Mouse (Mus musculus): ENCODE data around the gene Nckap5. TPM values are rescaled to one million over a fixed set of nuclear protein-coding genes. Genes with fewer than 3 reads are reported as not detected.

The Nckap5 gene
- polyA plus RNA-seq, 1 experiment from 2014 or later: 11.5 TPM

GRCm38 (mm10) chr1:126693585-126693984, 137.0 kb downstream of the Nckap5 start:
- H3K4me3 ChIP-seq (replicated peaks): no peak overlapping the region
- H3K27ac ChIP-seq (replicated peaks): no peak overlapping the region
- H3K4me2 ChIP-seq: no peak overlapping the region
- H3K36me3 ChIP-seq: no peaks in the 10 kb centered on the region
- WGBS: 93% methylated on average over 7 of the region's 7 CpGs
- H3K27me3 ChIP-seq (replicated peaks): no peaks in the 10 kb centered on the region
- H3K9me3 ChIP-seq (replicated peaks): no peaks in the 10 kb centered on the region
- ATAC-seq (ENCODE audit: low FRiP score): no peak
- peaks cover 4% of the 10 kb centered on the region for H3K4me1 ChIP-seq
- H3K9ac ChIP-seq (replicated peaks): no peak overlapping the region

- no peaks in the 10 kb centered on the region for H3K27me3 ChIP-seq (replicated peaks)
- no peak overlapping the region for H3K4me3 ChIP-seq (replicated peaks)
- no peak overlapping the region for H3K9ac ChIP-seq (replicated peaks)
- H3K4me1 ChIP-seq: peaks cover 28% of the 10 kb centered on the region
- peak overlapping the region; percentile 10; the same call in 1 of the 2 replicates for H3K27ac ChIP-seq (replicated peaks)
- no peaks in the 10 kb centered on the region for H3K9me3 ChIP-seq (replicated peaks)
- no peaks in the 10 kb centered on the region for H3K36me3 ChIP-seq
- ATAC-seq (ENCODE audit: low FRiP score): no peak
- no peak overlapping the region for H3K4me2 ChIP-seq
- WGBS: 35% methylated on average over 5 of the region's 5 CpGs
Measured at GRCm38 (mm10) chr1:126688593-126688992, 142.0 kb downstream of the Nckap5 start.

GRCm38 (mm10) chr1:126686678-126687077, 143.9 kb downstream of the Nckap5 start:
- Histone ChIP-seq H3K27ac (replicated peaks) (0 out of 2 replicates have a peak overlapping the region, but pooled peaks have one; percentile 13), H3K36me3 (no peaks in the 10 kb centered on the region)

GRCm38 (mm10) chr1:126683621-126684445, 146.8 kb downstream of the Nckap5 start:
- no peaks in the 10 kb centered on the region for H3K27me3 ChIP-seq (replicated peaks)
- no peaks in the 10 kb centered on the region for H3K36me3 ChIP-seq
- H3K27ac ChIP-seq (replicated peaks): peak overlapping the region; percentile 64
- peaks cover 50% of the 10 kb centered on the region for H3K4me1 ChIP-seq
- no peak overlapping the region for H3K4me2 ChIP-seq
- no peak overlapping the region for H3K9ac ChIP-seq (replicated peaks)
- ATAC-seq (ENCODE audit: low FRiP score): peak; percentile 84; the same call in 1 of the 2 replicates
- no peak overlapping the region for H3K4me3 ChIP-seq (replicated peaks)
- 19% methylated on average over 11 of the region's 11 CpGs for WGBS
- no peaks in the 10 kb centered on the region for H3K9me3 ChIP-seq (replicated peaks)

More at GRCm38 (mm10) chr1:126686678-126687077, 143.9 kb downstream of the Nckap5 start:
- H3K9me3 ChIP-seq (replicated peaks): no peaks in the 10 kb centered on the region
- no peak for ATAC-seq (ENCODE audit: low FRiP score)
- no peaks in the 10 kb centered on the region for H3K27me3 ChIP-seq (replicated peaks)
- no peak overlapping the region for H3K9ac ChIP-seq (replicated peaks)
- H3K4me2 ChIP-seq: no peak overlapping the region
- no peak overlapping the region for H3K4me3 ChIP-seq (replicated peaks)
- H3K4me1 ChIP-seq: peaks cover 41% of the 10 kb centered on the region
- WGBS: 78% methylated on average over 2 of the region's 2 CpGs

- Histone ChIP-seq H3K4me1 (peaks cover 42% of the 10 kb centered on the region), H3K4me3 (replicated peaks) (no peak overlapping the region), H3K27me3 (replicated peaks) (no peaks in the 10 kb centered on the region), H3K36me3 (no peaks in the 10 kb centered on the region), H3K27ac (replicated peaks) (peak overlapping the region; percentile 65), H3K9me3 (replicated peaks) (no peaks in the 10 kb centered on the region), H3K4me2 (peak overlapping the region; percentile 38), H3K9ac (replicated peaks) (no peak overlapping the region)
- WGBS: 15% methylated on average over 8 of the region's 8 CpGs
- peak; percentile 46 for ATAC-seq (ENCODE audit: low FRiP score)
Measured at GRCm38 (mm10) chr1:126681773-126682172, 148.8 kb downstream of the Nckap5 start.

DNA sequence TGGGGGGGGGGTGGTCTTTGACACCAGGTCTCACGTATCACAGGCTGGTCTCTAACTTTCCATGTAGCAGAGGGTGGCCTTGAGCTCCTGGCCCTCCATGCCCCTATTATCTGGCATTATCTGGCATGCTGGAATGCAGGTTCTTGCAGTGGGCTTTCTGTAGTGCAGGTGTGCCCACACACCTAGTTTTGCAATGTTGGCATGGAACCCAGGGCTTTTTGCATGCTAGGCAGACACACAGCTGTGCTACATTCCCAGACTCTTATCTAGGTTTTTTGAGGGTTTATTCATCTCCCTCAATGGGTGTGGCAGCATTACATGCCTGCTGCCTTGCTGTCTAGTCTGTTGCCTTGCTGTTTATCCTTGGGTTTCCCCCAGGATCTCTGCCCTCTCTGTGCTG, 151.3 kb downstream of the Nckap5 start:
- Histone ChIP-seq H3K9me3 (replicated peaks) (no peaks in the 10 kb centered on the region), H3K4me3 (replicated peaks) (no peak overlapping the region), H3K27me3 (replicated peaks) (no peaks in the 10 kb centered on the region), H3K9ac (replicated peaks) (no peak overlapping the region), H3K27ac (replicated peaks) (no peak overlapping the region), H3K4me2 (no peak overlapping the region), H3K4me1 (peaks cover 32% of the 10 kb centered on the region), H3K36me3 (no peaks in the 10 kb centered on the region)
- no peak for ATAC-seq (ENCODE audit: low FRiP score)
- 90% methylated on average over 1 of the region's 1 CpGs for WGBS

GRCm38 (mm10) chr1:126677280-126677679, 153.3 kb downstream of the Nckap5 start:
- no peak overlapping the region; the same call in 1 of the 2 replicates for H3K27ac ChIP-seq (replicated peaks)
- WGBS: 17% methylated on average over 4 of the region's 4 CpGs

GRCm38 (mm10) chr1:126676769-126677168, 153.8 kb downstream of the Nckap5 start:
- Histone ChIP-seq H3K9me3 (replicated peaks) (no peaks in the 10 kb centered on the region), H3K9ac (replicated peaks) (no peak overlapping the region), H3K27ac (replicated peaks) (peak overlapping the region; percentile 37; the same call in 1 of the 2 replicates), H3K36me3 (no peaks in the 10 kb centered on the region), H3K4me3 (replicated peaks) (no peak overlapping the region), H3K27me3 (replicated peaks) (no peaks in the 10 kb centered on the region), H3K4me1 (peaks cover 16% of the 10 kb centered on the region), H3K4me2 (no peak overlapping the region)
- ATAC-seq (ENCODE audit: low FRiP score): peak; percentile 43; the same call in 1 of the 2 replicates
- WGBS: 14% methylated on average over 1 of the region's 1 CpGs

More at GRCm38 (mm10) chr1:126677280-126677679, 153.3 kb downstream of the Nckap5 start:
- Histone ChIP-seq H3K27me3 (replicated peaks) (no peaks in the 10 kb centered on the region), H3K36me3 (no peaks in the 10 kb centered on the region), H3K9me3 (replicated peaks) (no peaks in the 10 kb centered on the region), H3K9ac (replicated peaks) (no peak overlapping the region), H3K4me1 (peaks cover 21% of the 10 kb centered on the region), H3K4me2 (no peak overlapping the region), H3K4me3 (replicated peaks) (no peak overlapping the region)
- ATAC-seq (ENCODE audit: low FRiP score): no peak

- no peak for ATAC-seq (ENCODE audit: low FRiP score)
- peaks cover 5% of the 10 kb centered on the region; the same call in 1 of the 2 replicates for H3K4me1 ChIP-seq
- no peak overlapping the region for H3K27ac ChIP-seq (replicated peaks)
- no peak overlapping the region for H3K4me2 ChIP-seq
- WGBS: 37% methylated on average over 1 of the region's 1 CpGs
- no peak overlapping the region for H3K4me3 ChIP-seq (replicated peaks)
- no peaks in the 10 kb centered on the region for H3K36me3 ChIP-seq
- H3K9me3 ChIP-seq (replicated peaks): no peaks in the 10 kb centered on the region
- no peaks in the 10 kb centered on the region for H3K27me3 ChIP-seq (replicated peaks)
- no peak overlapping the region for H3K9ac ChIP-seq (replicated peaks)
Measured at GRCm38 (mm10) chr1:126675142-126675541, 155.5 kb downstream of the Nckap5 start.

- WGBS: 93% methylated on average over 2 of the region's 2 CpGs
- Histone ChIP-seq H3K36me3 (no peaks in the 10 kb centered on the region), H3K4me2 (no peak overlapping the region), H3K4me3 (replicated peaks) (no peak overlapping the region), H3K27ac (replicated peaks) (no peak overlapping the region), H3K9me3 (replicated peaks) (no peaks in the 10 kb centered on the region), H3K4me1 (peaks cover 5% of the 10 kb centered on the region; the same call in 1 of the 2 replicates), H3K9ac (replicated peaks) (no peak overlapping the region), H3K27me3 (replicated peaks) (no peaks in the 10 kb centered on the region)
- no peak for ATAC-seq (ENCODE audit: low FRiP score)
Measured at GRCm38 (mm10) chr1:126673238-126673637, 157.4 kb downstream of the Nckap5 start.

- no peak overlapping the region for H3K27ac ChIP-seq (replicated peaks)
- no peak overlapping the region for H3K9ac ChIP-seq (replicated peaks)
- no peak overlapping the region for H3K4me2 ChIP-seq
- H3K36me3 ChIP-seq: no peaks in the 10 kb centered on the region
- ATAC-seq (ENCODE audit: low FRiP score): no peak
- H3K9me3 ChIP-seq (replicated peaks): no peaks in the 10 kb centered on the region
- H3K27me3 ChIP-seq (replicated peaks): no peaks in the 10 kb centered on the region
- no peaks in the 10 kb centered on the region for H3K4me1 ChIP-seq
- 97% methylated on average over 3 of the region's 3 CpGs for WGBS
- no peak overlapping the region for H3K4me3 ChIP-seq (replicated peaks)
Measured at GRCm38 (mm10) chr1:126670507-126670906, 160.1 kb downstream of the Nckap5 start.

All from neural tube, embryonic 15.5 days (tissue).